Mouse (Mus musculus) hematopoietic stem cell, adult 5-6 weeks (primary cell): Measurements from ENCODE around the gene Slc35f6. TPM values are rescaled to one million over a fixed set of nuclear protein-coding genes. Genes with fewer than 3 reads are reported as not detected.

Experiments
- total RNA-seq: library from RNA; stranded (forward); fragments of 172-1452, 232-1000 nt; gene quantifications from 2 replicates; pipeline ENCODE4 v1.2.3, GENCODE M21; 2017

Gene Slc35f6
- total RNA-seq, 1 experiment from 2014 or later, result 3.3 TPM

Other genes with a start within 250 kb of the Slc35f6 start
- gene Otof, start 186.0 kb upstream of the Slc35f6 start, total RNA-seq, result 0.06 TPM in 1 of 2 replicates, not detected in the other
- gene 1700001C02Rik, start 181.9 kb upstream of the Slc35f6 start, total RNA-seq, result not detected in 2 replicates
- gene Cib4, start 102.1 kb upstream of the Slc35f6 start, total RNA-seq, result not detected in 2 replicates
- gene Kcnk3, start 59.8 kb upstream of the Slc35f6 start, total RNA-seq, result 0.38 and 0.60 TPM in 2 replicates
- gene Cenpa, start 18.8 kb downstream of the Slc35f6 start, total RNA-seq, result 74.1 and 81.4 TPM in 2 replicates
- gene Dpysl5, start 63.6 kb downstream of the Slc35f6 start, total RNA-seq, result not detected in 2 replicates
- gene Mapre3, start 166.7 kb downstream of the Slc35f6 start, total RNA-seq, result 0.88 and 2.8 TPM in 2 replicates
- 12.0 and 17.8 TPM in 2 replicates for gene Tmem214, start 220.1 kb downstream of the Slc35f6 start, total RNA-seq
- gene Agbl5, start 240.8 kb downstream of the Slc35f6 start, total RNA-seq, result 19.3 and 25.6 TPM in 2 replicates